ENCODE assay signal across 13 mouse cellular contexts in the genomic region with DNA sequence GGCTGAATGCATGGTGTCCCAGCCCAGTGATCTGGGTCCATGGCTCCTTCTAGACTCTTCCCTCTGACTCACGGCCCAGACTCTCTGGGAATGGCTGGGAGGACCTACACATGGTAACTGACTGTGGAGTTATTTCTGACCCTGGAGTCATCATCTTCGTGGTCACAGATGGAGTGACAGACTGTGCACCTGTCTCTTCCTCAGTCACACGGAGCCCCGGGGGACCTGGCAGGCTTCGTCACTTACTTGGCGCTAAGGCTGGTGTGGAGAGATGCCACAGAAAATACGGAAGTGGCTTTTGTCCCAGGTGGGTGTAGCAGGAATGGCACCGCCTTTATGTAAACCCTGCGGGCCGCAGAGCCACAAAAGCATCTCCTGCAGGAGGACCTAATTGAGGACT. TPM values are rescaled to one million over a fixed set of nuclear protein-coding genes. Genes with fewer than 3 reads are reported as not detected.
A peak's percentile ranks its signal among the peaks of the same experiment; 100 is the strongest.
DNase-seq lines count a peak whose midpoint lies in the region; ATAC-seq and TF ChIP-seq lines count a peak whose summit lies in the region.
"Had no signal": no experiment of that assay in that cellular context is flagged by ENCODE, and none has a peak within 500 bp of the region (broad histone marks: within the 10 kb centered on the region; RNA-seq: fewer than 3 reads in every experiment).

No protein-coding gene starts in this region.

- H3K4me1 ChIP-seq in heart, embryonic 10.5 days = peaks cover 62% of the 10 kb centered on the region
- H3K4me1 ChIP-seq in lung, adult 2 months (ENCODE audit: control insufficient read depth, insufficient read depth, low read length) = no peaks in the 10 kb centered on the region

- H3K36me3 ChIP-seq in heart, embryonic 10.5 days = peaks cover 8% of the 10 kb centered on the region
- H3K36me3 ChIP-seq in myocyte (ENCODE audit: control insufficient read depth, insufficient read depth) = no peaks in the 10 kb centered on the region
- H3K36me3 ChIP-seq: kidney, embryonic 15.5 days; limb, embryonic 13.5 days had no signal

- ATAC-seq in cerebellum, adult (ENCODE audit: insufficient number of reproducible peaks, low FRiP score, low TSS enrichment) = peak; percentile 69
- ATAC-seq: hindbrain, embryonic 16.5 days had no signal

- H3K4me3 ChIP-seq in heart, embryonic 10.5 days = peak overlapping the region; percentile 67
- H3K4me3 ChIP-seq in myocyte = no peak overlapping the region
- no peak overlapping the region for H3K4me3 ChIP-seq in lung, adult 2 months (replicated peaks; ENCODE audit: extremely low read depth, low read depth, low read length)
- H3K4me3 ChIP-seq: kidney, embryonic 15.5 days; limb, embryonic 13.5 days had no signal

- H3K27me3 ChIP-seq in heart, embryonic 10.5 days (ENCODE audit: insufficient read depth, poor library complexity, severe bottlenecking) = no peaks in the 10 kb centered on the region
- no peaks in the 10 kb centered on the region for H3K27me3 ChIP-seq in myocyte (ENCODE audit: control insufficient read depth, insufficient read depth, insufficient read length)
- H3K27me3 ChIP-seq: kidney, embryonic 15.5 days; limb, embryonic 13.5 days had no signal

- peak overlapping the region; percentile 64 for H3K4me2 ChIP-seq in myocyte (ENCODE audit: low read depth)
- H3K4me2 ChIP-seq: kidney, embryonic 15.5 days; limb, embryonic 13.5 days; midbrain, embryonic 11.5 days had no signal

- 67% methylated on average over 10 of the region's 10 CpGs for WGBS in heart, embryonic 10.5 days
- WGBS in lung, adult 2 months = 49% methylated on average over 10 of the region's 10 CpGs

- no peak for DNase-seq in heart, embryonic 10.5 days (ENCODE audit: low spot score)
- DNase-seq in heart, adult 9 months (ENCODE audit: low spot score in 2 of 2) = no peak
- DNase-seq in gastrocnemius, adult 8-10 months (ENCODE audit: low spot score in 2 of 2) = peak; percentile 71 to 74
- DNase-seq in urinary bladder, postnatal 14 days (ENCODE audit: low spot score) = no peak
- no peak for DNase-seq in lung, adult 2 months
- DNase-seq in spleen, postnatal 14 days (ENCODE audit: low spot score in 2 of 2) = no peak
- DNase-seq: right cerebral cortex, postnatal 14 days had no signal

- TF ChIP-seq POLR2A in myocyte (IDR thresholded peaks at IDR 0.05; ENCODE audit: insufficient read length, low read depth) = no peak
- no peak for TF ChIP-seq POLR2A in lung, adult 2 months (IDR thresholded peaks at IDR 0.05; ENCODE audit: borderline replicate concordance, extremely low read depth, low read depth, low read length)

- peak overlapping the region; percentile 95 for H3K27ac ChIP-seq in heart, embryonic 10.5 days
- H3K27ac ChIP-seq: kidney, embryonic 15.5 days; limb, embryonic 13.5 days had no signal

- no peak for TF ChIP-seq CTCF in lung, adult 2 months (IDR thresholded peaks at IDR 0.05; ENCODE audit: insufficient read depth, low read length)

- H3ac ChIP-seq in myocyte (ENCODE audit: control insufficient read depth, insufficient read length) = no peak overlapping the region

- H3K9me3 ChIP-seq in heart, embryonic 10.5 days = no peaks in the 10 kb centered on the region
- H3K9me3 ChIP-seq: kidney, embryonic 15.5 days; limb, embryonic 13.5 days had no signal

- H3K79me2 ChIP-seq in myocyte (ENCODE audit: control insufficient read depth, insufficient read depth) = peaks cover 12% of the 10 kb centered on the region

TF ChIP-seq in myocyte, 11 proteins besides CTCF, POLR2A, EP300 and RAD21:
- TF ChIP-seq MAX (IDR thresholded peaks at IDR 0.05; ENCODE audit: low read depth) = no peak
- TF ChIP-seq TCF12 (IDR thresholded peaks at IDR 0.05; ENCODE audit: insufficient read depth, poor library complexity, severe bottlenecking) = peak; percentile 69
- peak; percentile 93 to 98 (median 97) for TF ChIP-seq MYOD1 (IDR thresholded peaks at IDR 0.05; ENCODE audit: control insufficient read depth in 1 of 3, insufficient read length in 2 of 3, low read depth in 2 of 3)
- no peak for TF ChIP-seq POLR2AphosphoS2 (IDR thresholded peaks at IDR 0.05; ENCODE audit: insufficient read length, low read depth)
- no peak for TF ChIP-seq REST (IDR thresholded peaks at IDR 0.05; ENCODE audit: insufficient read depth, insufficient read length)
- TF ChIP-seq SRF (IDR thresholded peaks at IDR 0.05; ENCODE audit: control insufficient read depth, insufficient read length, low read depth) = no peak
- no peak for TF ChIP-seq CEBPB (IDR thresholded peaks at IDR 0.05; ENCODE audit: insufficient read depth, poor library complexity, severe bottlenecking)
- no peak for TF ChIP-seq USF1 (IDR thresholded peaks at IDR 0.05; ENCODE audit: low read depth)
- peak in 2 of 3 experiments; percentile 70 to 90 for TF ChIP-seq MYOG (IDR thresholded peaks at IDR 0.05; ENCODE audit: control insufficient read depth in 1 of 3, insufficient read depth in 1 of 3, insufficient read length in 2 of 3, low read depth in 2 of 3)
- TF ChIP-seq E2F4 (IDR thresholded peaks at IDR 0.05; ENCODE audit: insufficient read depth) = no peak
- TF ChIP-seq TCF3 (IDR thresholded peaks at IDR 0.05; ENCODE audit: insufficient read length, low read depth) = peak; percentile 53

RNA-seq across cellular contexts. Expression of a gene that starts 0.8 kb away (rescaled TPM):
- 41.1 and 90.1 TPM in 2 replicates for polyA plus RNA-seq in heart, embryonic 10.5 days (2016; fragmentation: Nextera tagmentation; extraction: Ambion mirVana)
- 100 to 1,000 TPM in 2 of 4 experiments, 10 to 100 TPM in 2; 68.7 to 171 (median 104) TPM for total RNA-seq in gastrocnemius, adult 8-10 months (2022)
- 35.6 TPM for polyA plus RNA-seq in myocyte (2012; fragmentation: generic; extraction: Trizol)
- polyA plus RNA-seq in lung, adult 2 months (2012; rRNA removed) = 0.62 and 2.7 TPM in 2 replicates
- polyA plus RNA-seq: hindbrain, embryonic 16.5 days; midbrain, embryonic 11.5 days had no signal

RNA-seq across cellular contexts. Expression of a gene that starts 39.7 kb away (rescaled TPM):
- polyA plus RNA-seq in heart, embryonic 10.5 days (2016; fragmentation: Nextera tagmentation; extraction: Ambion mirVana) = 7.5 and 8.0 TPM in 2 replicates
- 10 to 100 TPM in 1 of 4 experiments, 1 to 10 TPM in 3; 3.6 to 10.2 (median 5.9) TPM for total RNA-seq in gastrocnemius, adult 8-10 months (2022)
- 9.2 TPM for polyA plus RNA-seq in myocyte (2012; fragmentation: generic; extraction: Trizol)
- polyA plus RNA-seq in lung, adult 2 months (2012; rRNA removed) = 53.3 and 110 TPM in 2 replicates

RNA-seq across cellular contexts. Expression of a gene that starts 45.5 kb away (rescaled TPM):
- 1.1 and 4.1 TPM in 2 replicates for polyA plus RNA-seq in heart, embryonic 10.5 days (2016; fragmentation: Nextera tagmentation; extraction: Ambion mirVana)
- under 1 TPM in 2 of 4 experiments, not detected in 2; 0.11 to 0.24 TPM for total RNA-seq in gastrocnemius, adult 8-10 months (2022)
- polyA plus RNA-seq in myocyte (2012; fragmentation: generic; extraction: Trizol) = not detected
- polyA plus RNA-seq in lung, adult 2 months (2012; rRNA removed) = 8.4 and 10.9 TPM in 2 replicates

Comparison
In these comparisons a context has a peak if more than half of its experiments do, and no peak if none do; other contexts are left out.
1. DNase-seq: peak in gastrocnemius, adult 8-10 months (2 of 2); none in heart, embryonic 10.5 days (single experiment), heart, adult 9 months (0 of 2), urinary bladder, postnatal 14 days (single experiment), lung, adult 2 months (single experiment) and spleen, postnatal 14 days (0 of 2).